Mouse (Mus musculus) neural tube, embryonic 13.5 days (tissue): ENCODE measurements around the gene Dock2. TPM values are rescaled to one million over a fixed set of nuclear protein-coding genes. Genes with fewer than 3 reads are reported as not detected.
A peak's percentile ranks its signal among the peaks of the same experiment; 100 is the strongest.

Source experiments
- ATAC-seq: fragments of 200-750 bp; cut with Nextera tagmentation; 2 replicates; pipeline ENCODE4 v1.8.0; 2017; ENCODE audit warnings: low read depth, mild to moderate bottlenecking, moderate TSS enrichment, moderate library complexity
- H3K27ac ChIP-seq: fragments of 300-500 bp; sonication (generic); replicated peaks from 2 replicates; pipeline ENCODE4 v1.5.1; 2015; ENCODE audit warnings: moderate library complexity, mild to moderate bottlenecking, inconsistent platforms
- H3K27me3 ChIP-seq: fragments of 300-500 bp; sonication (generic); 2 replicates; pipeline ENCODE4 v1.6.1; 2015; ENCODE audit warnings: mild to moderate bottlenecking, inconsistent platforms
- H3K36me3 ChIP-seq: fragments of 300-500 bp; sonication (generic); 2 replicates; pipeline ENCODE4 v1.6.1; 2015; ENCODE audit warnings: mild to moderate bottlenecking, inconsistent platforms
- H3K4me1 ChIP-seq: fragments of 300-500 bp; sonication (generic); replicated peaks from 2 replicates; pipeline ENCODE4 v1.6.1; 2015; ENCODE audit warnings: inconsistent platforms
- H3K4me2 ChIP-seq: fragments of 300-500 bp; sonication (generic); 2 replicates; pipeline ENCODE4 v1.6.1; 2015; ENCODE audit warnings: inconsistent platforms, mild to moderate bottlenecking, moderate library complexity
- H3K4me3 ChIP-seq: fragments of 300-500 bp; sonication (generic); 2 replicates; pipeline ENCODE4 v1.5.1; 2015; ENCODE audit warnings: mild to moderate bottlenecking, inconsistent platforms
- H3K9ac ChIP-seq: fragments of 300-500 bp; sonication (generic); 2 replicates; pipeline ENCODE4 v1.6.1; 2015; ENCODE audit warnings: moderate library complexity, mild to moderate bottlenecking, inconsistent platforms
- H3K9me3 ChIP-seq: fragments of 300-500 bp; sonication (generic); 2 replicates; pipeline ENCODE4 v1.6.1; 2016; ENCODE audit warnings: inconsistent platforms
- WGBS: fragments of 180-500 bp; shearing (Covaris S2); methylation state at CpG from one replicate; pipeline ENCODE4 v1.1.7; 2015; 5-methylcytosine and 5-hydroxymethylcytosine counted together
- polyA plus RNA-seq: library from polyadenylated mRNA; unstranded; fragments of >200 nt; fragmentation: Nextera tagmentation; extraction: Ambion mirVana; gene quantifications from 2 replicates; pipeline ENCODE4 v1.2.1, GENCODE M21; 2015

Dock2 gene
- polyA plus RNA-seq, 1 experiment from 2014 or later = 0.80 TPM

DNA sequence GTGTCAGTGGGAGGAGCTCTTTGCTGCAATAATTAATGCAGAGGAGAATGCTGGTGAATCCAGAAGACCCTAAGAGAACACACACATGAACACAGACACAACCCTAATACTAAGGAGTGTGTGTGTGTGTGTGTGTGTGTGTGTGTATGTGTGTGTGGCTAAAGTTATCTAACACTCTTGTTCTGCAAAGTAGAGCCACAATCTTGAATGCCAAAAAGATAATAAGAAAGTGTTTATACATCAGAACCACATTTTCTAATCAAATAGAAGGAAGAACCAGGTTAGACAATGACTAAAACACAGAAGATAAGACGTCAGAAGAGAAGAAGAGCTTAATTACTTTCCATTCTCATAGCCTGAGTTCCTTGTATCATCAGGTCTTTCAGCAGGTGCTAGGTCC, 408.1 kb downstream of the Dock2 start:
- H3K4me2 ChIP-seq = no peak overlapping the region
- ATAC-seq = no peak
- H3K36me3 ChIP-seq = no peaks in the 10 kb centered on the region
- peaks cover 5% of the 10 kb centered on the region for H3K27me3 ChIP-seq
- H3K9ac ChIP-seq = no peak overlapping the region
- peaks cover 46% of the 10 kb centered on the region for H3K4me1 ChIP-seq
- H3K4me3 ChIP-seq = no peak overlapping the region
- no peaks in the 10 kb centered on the region for H3K9me3 ChIP-seq
- WGBS = 81% methylated on average over 1 of the region's 1 CpGs
- no peak overlapping the region for H3K27ac ChIP-seq

DNA sequence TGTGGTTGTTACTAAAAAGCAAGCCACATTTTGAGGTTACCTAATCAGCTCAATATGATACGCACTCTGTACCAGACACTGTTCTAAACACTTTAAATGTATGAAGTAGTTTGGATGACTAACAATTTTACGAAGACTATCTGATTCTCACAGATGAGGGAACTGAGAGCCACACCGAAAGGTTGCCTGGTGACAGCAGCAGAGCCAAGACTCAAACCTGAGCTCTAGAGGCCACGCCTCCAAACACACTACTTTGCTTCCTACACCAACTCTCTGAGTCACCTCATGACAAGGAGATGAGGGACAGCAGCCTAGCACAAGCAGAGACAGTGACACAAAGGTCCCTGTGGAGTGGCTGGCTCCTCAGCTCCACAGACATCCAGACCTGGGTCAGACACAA, 411.5 kb downstream of the Dock2 start:
- H3K4me1 ChIP-seq = peaks cover 25% of the 10 kb centered on the region
- no peak for ATAC-seq
- H3K36me3 ChIP-seq = no peaks in the 10 kb centered on the region
- WGBS = 90% methylated on average over 4 of the region's 4 CpGs
- H3K27me3 ChIP-seq = peaks cover 8% of the 10 kb centered on the region
- H3K27ac ChIP-seq = no peak overlapping the region
- H3K9ac ChIP-seq = no peak overlapping the region
- no peak overlapping the region for H3K4me3 ChIP-seq
- H3K4me2 ChIP-seq = no peak overlapping the region
- H3K9me3 ChIP-seq = no peaks in the 10 kb centered on the region

DNA sequence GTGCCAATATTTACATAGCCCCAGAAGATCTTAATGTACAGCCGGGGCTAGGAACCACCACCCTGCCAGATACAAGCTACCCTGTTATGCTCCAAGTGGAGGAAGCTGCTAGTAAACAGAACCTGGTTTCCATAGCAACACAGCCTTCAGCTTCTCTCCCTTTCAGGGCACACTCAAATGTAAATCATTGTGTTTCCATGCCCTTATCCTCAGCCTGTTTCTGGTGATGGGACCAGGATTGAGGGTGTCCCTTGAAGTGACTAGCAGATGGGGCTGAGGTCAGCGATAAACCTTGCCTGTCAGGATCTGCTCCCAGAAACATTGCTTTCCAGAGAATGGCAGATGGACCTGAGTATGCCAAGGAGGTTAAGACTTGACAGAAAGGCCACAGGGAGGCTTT, 427.6 kb downstream of the Dock2 start:
- WGBS = 36% methylated on average over 2 of the region's 2 CpGs
- Histone ChIP-seq H3K27ac (no peak overlapping the region), H3K9me3 (no peaks in the 10 kb centered on the region), H3K9ac (no peak overlapping the region), H3K27me3 (no peaks in the 10 kb centered on the region; the same call in 1 of the 2 replicates), H3K4me2 (no peak overlapping the region), H3K4me3 (no peak overlapping the region), H3K4me1 (peaks cover 14% of the 10 kb centered on the region), H3K36me3 (no peaks in the 10 kb centered on the region)
- peak; percentile 46; the same call in 1 of the 2 replicates for ATAC-seq

DNA sequence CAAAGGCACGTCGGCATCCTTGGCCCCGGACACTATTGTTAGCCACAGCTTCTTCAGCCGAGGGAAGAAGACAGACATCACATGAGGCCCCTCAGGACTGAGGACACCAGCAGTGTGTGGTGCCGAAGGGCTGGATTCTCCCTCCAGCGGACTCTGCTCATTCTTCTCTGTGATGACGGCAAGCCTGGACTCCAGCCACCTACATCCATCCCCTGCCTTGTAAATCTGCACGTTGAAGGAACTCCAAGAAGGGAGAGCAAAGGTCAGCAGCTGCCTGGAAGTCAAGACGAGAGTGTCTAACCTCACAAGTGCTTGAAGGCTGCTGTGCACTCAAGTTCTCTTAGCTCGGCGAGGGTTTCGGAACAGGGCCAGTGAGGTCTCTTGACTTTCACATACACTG, 428.3 kb downstream of the Dock2 start:
- Histone ChIP-seq H3K9me3 (no peaks in the 10 kb centered on the region), H3K27me3 (no peaks in the 10 kb centered on the region; the same call in 1 of the 2 replicates), H3K36me3 (no peaks in the 10 kb centered on the region), H3K27ac (no peak overlapping the region), H3K4me2 (no peak overlapping the region), H3K4me3 (no peak overlapping the region), H3K4me1 (peaks cover 14% of the 10 kb centered on the region), H3K9ac (no peak overlapping the region)
- no peak for ATAC-seq
- WGBS = 73% methylated on average over 12 of the region's 12 CpGs

DNA sequence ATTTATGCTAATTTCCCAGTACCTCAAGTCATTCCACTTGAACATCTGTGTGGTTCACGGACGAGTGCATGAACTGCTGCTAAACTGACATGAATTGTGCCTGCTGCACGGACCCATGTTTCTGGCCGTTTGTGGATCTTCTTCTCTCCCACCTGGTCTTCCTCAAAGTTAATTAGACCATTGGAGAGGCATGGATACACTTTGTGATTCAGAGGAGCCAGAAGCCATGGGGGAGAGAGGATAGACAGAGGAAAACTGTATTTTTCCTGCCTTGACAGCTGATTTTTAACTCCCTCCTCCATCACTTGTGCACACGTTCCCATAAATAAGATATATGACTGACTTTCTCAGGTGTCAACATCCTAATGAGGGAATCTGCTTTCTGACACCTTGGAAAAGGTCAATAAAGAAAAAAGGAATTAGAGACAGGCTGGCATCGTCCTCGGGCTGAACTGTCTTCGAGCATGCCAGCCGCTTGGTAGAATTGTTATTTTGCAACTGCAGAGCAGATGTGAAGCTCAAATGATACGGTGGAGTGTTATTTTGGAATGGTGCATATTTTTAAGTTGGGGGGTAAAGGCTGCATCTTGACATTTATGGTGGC, 434.1 kb downstream of the Dock2 start:
- Histone ChIP-seq H3K27me3 (no peaks in the 10 kb centered on the region; the same call in 1 of the 2 replicates), H3K9me3 (no peaks in the 10 kb centered on the region), H3K4me2 (no peak overlapping the region), H3K36me3 (no peaks in the 10 kb centered on the region), H3K27ac (peak overlapping the region; percentile 39; the same call in 1 of the 2 replicates), H3K4me1 (peaks cover 24% of the 10 kb centered on the region), H3K9ac (no peak overlapping the region), H3K4me3 (no peak overlapping the region)
- ATAC-seq = no peak
- WGBS = 66% methylated on average over 10 of the region's 10 CpGs

DNA sequence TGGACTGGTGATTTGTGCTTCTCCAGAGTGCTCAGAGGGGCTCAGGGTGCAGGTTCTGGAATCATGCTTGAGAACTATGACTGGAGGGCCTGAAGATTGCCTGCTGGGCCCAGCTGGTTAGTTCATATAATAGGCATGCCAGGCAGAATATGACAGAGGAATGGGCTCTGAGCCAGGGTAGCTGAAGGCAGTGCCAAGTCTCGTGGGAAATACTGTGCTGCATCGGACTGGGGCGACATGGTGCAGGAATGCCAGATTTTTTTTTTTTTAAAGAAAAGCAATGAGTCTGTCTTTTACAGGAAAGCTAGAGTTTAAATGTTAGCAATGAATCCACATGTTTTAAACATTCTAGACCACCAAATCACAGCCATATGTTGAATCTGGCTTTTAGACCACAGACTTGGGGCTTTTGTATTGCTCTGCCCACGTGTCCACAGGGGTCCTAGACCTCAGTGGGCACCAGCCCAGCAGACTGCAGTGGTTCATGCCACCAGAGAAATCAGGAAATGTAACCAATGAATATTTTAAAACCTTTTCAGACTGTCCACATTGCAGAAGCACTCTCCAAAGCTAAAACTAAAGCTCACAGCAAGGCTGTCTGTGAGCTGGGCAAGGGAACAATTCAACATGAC, 435.3 kb downstream of the Dock2 start:
- H3K9ac ChIP-seq = no peak overlapping the region
- H3K27me3 ChIP-seq = no peaks in the 10 kb centered on the region; the same call in 1 of the 2 replicates
- peaks cover 35% of the 10 kb centered on the region for H3K4me1 ChIP-seq
- ATAC-seq = peak; percentile 69
- H3K27ac ChIP-seq = peak overlapping the region; percentile 70
- WGBS = 20% methylated on average over 4 of the region's 4 CpGs
- H3K4me2 ChIP-seq = no peak overlapping the region
- no peak overlapping the region for H3K4me3 ChIP-seq
- H3K36me3 ChIP-seq = no peaks in the 10 kb centered on the region
- H3K9me3 ChIP-seq = no peaks in the 10 kb centered on the region

DNA sequence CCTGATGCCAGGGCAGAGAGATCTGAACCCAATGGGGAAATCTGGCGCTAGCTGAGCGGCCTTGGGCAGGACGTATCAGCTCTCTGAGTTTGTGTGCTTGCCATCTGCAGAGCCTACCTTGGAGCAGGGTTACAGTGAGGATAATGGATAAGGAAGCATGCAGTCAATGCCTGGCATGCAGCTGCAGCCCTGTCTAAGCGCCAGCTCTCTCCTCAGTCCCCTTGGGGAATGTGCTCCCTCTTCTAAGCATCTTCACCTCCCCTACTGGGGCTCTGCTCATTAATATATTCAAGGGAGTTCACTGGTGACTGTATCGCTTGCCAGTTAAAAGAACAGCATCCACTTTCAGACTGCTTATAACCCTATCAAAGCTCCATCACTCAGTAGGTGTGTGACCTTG, 439.4 kb downstream of the Dock2 start:
- H3K27me3 ChIP-seq = no peaks in the 10 kb centered on the region; the same call in 1 of the 2 replicates
- no peaks in the 10 kb centered on the region for H3K36me3 ChIP-seq
- no peak overlapping the region for H3K4me2 ChIP-seq
- 17% methylated on average over 5 of the region's 5 CpGs for WGBS
- peak overlapping the region; percentile 78 for H3K27ac ChIP-seq
- no peak overlapping the region for H3K4me3 ChIP-seq
- ATAC-seq = peak; percentile 79
- peaks cover 37% of the 10 kb centered on the region for H3K4me1 ChIP-seq
- no peak overlapping the region for H3K9ac ChIP-seq
- no peaks in the 10 kb centered on the region for H3K9me3 ChIP-seq

DNA sequence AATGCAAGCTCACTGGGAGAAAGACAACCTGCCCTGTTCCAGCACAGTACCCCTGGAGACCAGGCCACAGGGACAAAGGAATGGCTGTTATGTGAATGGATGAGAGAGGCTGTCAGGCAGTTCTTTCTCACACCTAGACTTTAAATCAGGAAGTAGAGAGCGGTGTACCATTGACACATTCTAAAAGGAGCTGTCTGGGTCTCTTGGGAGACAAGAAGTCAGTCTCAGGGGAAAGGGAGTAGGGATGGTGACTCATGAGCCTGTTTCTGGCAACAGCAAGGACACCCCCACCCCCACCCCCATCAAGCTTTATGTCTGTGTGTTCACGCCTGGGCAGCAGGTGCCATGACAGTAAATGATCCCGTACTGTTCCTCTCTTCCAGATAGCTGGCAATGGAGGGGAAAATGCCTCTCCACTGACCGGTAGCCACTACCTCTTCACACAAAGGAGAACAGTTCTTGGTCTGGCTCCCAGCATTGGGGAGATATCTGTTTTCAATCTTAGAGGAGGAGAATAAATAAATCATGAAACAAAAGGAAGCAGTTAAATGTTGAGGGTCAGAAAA, 439.9 kb downstream of the Dock2 start:
- Histone ChIP-seq H3K4me3 (no peak overlapping the region), H3K36me3 (no peaks in the 10 kb centered on the region), H3K27me3 (no peaks in the 10 kb centered on the region; the same call in 1 of the 2 replicates), H3K27ac (peak overlapping the region; percentile 78), H3K9ac (no peak overlapping the region), H3K4me1 (peaks cover 32% of the 10 kb centered on the region), H3K4me2 (no peak overlapping the region), H3K9me3 (no peaks in the 10 kb centered on the region)
- ATAC-seq = peak; percentile 62
- WGBS = 20% methylated on average over 4 of the region's 4 CpGs

DNA sequence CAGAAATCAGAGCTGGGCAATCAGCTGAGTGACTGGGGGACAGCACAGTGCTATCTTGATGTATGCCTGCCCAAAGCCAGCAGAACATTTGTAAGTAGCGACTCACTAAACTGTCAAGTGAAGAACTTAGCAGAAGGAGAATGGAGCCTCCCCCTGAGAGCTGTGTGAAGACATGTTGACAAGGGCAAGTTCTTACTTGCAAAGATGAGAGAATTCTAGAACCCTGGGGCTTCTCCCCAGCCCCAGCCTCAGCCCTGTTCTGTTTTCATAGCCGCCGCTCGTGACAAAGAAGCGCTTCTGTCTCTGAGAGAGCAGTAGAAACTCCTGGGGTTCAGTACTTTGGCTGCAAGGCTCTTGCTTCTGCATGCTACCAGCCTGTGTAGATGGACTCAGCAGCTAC, 444.0 kb downstream of the Dock2 start:
- H3K9ac ChIP-seq = no peak overlapping the region
- H3K27me3 ChIP-seq = no peaks in the 10 kb centered on the region
- WGBS = 76% methylated on average over 5 of the region's 5 CpGs
- H3K27ac ChIP-seq = no peak overlapping the region
- H3K4me3 ChIP-seq = no peak overlapping the region
- no peak overlapping the region for H3K4me2 ChIP-seq
- peaks cover 23% of the 10 kb centered on the region for H3K4me1 ChIP-seq
- ATAC-seq = no peak
- no peaks in the 10 kb centered on the region for H3K9me3 ChIP-seq
- H3K36me3 ChIP-seq = no peaks in the 10 kb centered on the region

DNA sequence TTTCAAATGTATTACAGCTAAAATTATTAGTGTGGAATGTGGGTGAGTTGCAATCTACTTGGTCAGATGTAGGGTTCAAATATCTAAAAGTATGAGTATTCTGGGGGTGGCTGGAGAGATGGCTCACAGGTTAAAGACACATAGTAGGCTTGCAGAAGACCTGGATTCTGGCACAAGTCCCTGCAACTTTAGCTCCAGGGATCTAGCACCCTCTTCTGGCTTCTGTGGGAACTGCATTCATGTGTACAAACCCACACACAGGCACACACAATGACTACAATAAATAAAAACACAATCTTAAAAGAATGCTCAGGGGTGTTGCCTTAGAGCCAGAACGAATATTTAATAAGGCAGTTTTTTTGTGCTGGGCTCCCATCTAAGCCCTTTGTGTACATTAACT, 445.8 kb downstream of the Dock2 start:
- WGBS = 73% methylated on average over 1 of the region's 1 CpGs

DNA sequence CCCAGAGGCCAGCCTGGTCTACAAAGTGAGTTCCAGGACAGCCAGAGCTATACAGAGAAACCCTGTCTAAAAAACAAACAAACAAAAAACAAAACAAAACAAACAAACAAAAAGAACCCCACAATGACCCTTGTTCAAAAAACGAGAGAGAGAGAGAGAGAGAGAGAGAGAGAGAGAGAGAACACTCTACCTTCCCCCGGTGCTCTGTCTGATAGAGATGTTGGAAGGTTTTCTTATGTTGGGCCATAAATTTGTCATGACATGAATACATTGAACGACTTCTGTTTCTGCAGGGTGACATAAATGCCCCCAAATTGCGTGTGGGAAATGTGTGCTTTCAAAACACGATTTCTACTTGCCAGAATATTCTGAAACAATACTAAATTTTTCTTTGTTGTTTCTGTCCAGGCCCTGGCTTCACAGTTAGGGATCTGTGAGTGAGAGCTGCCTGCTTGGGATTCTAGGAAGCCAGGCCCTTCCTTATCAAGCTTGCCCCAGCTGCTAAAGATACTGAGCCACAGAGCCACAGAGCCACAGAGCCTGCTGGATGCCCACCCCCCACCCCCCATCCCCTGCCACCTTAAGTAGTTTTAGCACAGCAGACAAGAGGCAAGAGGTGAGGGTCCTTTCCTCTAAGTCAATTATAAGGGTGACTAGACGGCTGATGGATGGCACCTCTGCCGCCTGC, 451.2 kb downstream of the Dock2 start:
- H3K36me3 ChIP-seq = no peaks in the 10 kb centered on the region
- H3K4me2 ChIP-seq = no peak overlapping the region
- no peaks in the 10 kb centered on the region for H3K27me3 ChIP-seq
- H3K9me3 ChIP-seq = no peaks in the 10 kb centered on the region
- no peak overlapping the region for H3K9ac ChIP-seq
- H3K4me3 ChIP-seq = no peak overlapping the region
- ATAC-seq = no peak
- peaks cover 12% of the 10 kb centered on the region; the same call in 1 of the 2 replicates for H3K4me1 ChIP-seq
- 29% methylated on average over 7 of the region's 7 CpGs for WGBS
- H3K27ac ChIP-seq = no peak overlapping the region

More for the DNA sequence above, 445.8 kb downstream of the Dock2 start:
- H3K4me1 ChIP-seq = peaks cover 12% of the 10 kb centered on the region; the same call in 1 of the 2 replicates
- H3K27ac ChIP-seq = no peak overlapping the region
- ATAC-seq = no peak
- H3K36me3 ChIP-seq = no peaks in the 10 kb centered on the region
- H3K9me3 ChIP-seq = no peaks in the 10 kb centered on the region
- no peak overlapping the region for H3K9ac ChIP-seq
- H3K27me3 ChIP-seq = no peaks in the 10 kb centered on the region
- no peak overlapping the region for H3K4me2 ChIP-seq
- no peak overlapping the region for H3K4me3 ChIP-seq

DNA sequence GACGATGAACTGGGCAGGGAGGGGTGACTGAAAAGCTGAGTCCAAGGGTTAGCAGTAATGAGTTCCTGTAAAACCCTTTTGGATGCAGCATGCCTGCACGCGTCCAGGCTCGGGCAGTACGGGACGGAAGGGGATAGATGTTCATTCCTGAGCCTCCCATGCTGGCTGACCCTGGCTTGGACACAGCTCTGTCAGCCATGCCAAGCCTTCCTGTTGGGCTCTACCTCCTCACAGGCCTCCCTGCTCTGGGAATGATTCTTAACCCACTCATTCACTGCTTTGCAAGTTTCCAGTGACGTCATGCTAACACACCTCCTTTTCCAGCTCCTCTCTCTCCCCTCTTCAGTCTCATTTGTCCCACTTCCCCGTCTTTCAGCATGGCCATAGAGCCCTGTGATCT, 460.0 kb downstream of the Dock2 start:
- Histone ChIP-seq H3K36me3 (no peaks in the 10 kb centered on the region), H3K4me3 (no peak overlapping the region), H3K4me2 (no peak overlapping the region), H3K4me1 (0 out of 2 replicates have a peak, but pooled peaks cover 8% of the 10 kb centered on the region), H3K27ac (no peak overlapping the region), H3K9ac (no peak overlapping the region), H3K27me3 (peaks cover 3% of the 10 kb centered on the region; the same call in 1 of the 2 replicates), H3K9me3 (no peaks in the 10 kb centered on the region)
- no peak for ATAC-seq
- 84% methylated on average over 8 of the region's 8 CpGs for whole genome bisulfite sequencing
